Mouse (Mus musculus) heart, embryonic 14.5 days (tissue): ENCODE results near the gene Catsperg1. TPM values are rescaled to one million over a fixed set of nuclear protein-coding genes. Genes with fewer than 3 reads are reported as not detected.
A peak's percentile ranks its signal among the peaks of the same experiment; 100 is the strongest.

Experiments used
- ATAC-seq: fragments of 200-750 bp; cut with Nextera tagmentation; 2 replicates; pipeline ENCODE4 v1.8.0; 2017; ENCODE audit warnings: low read depth, moderate TSS enrichment; ENCODE audit not compliant: insufficient number of reproducible peaks, insufficient read depth, low FRiP score
- H3K27ac ChIP-seq, 2 experiments: fragments of 200-500 bp in 1 of 2; fragments of 300-500 bp in 1 of 2; sonication (generic) in 1 of 2; replicated peaks in 1 of 2; 2 replicates each; pipeline ENCODE4 v1.5.1; 2012 to 2014; ENCODE audit warnings: low read depth in 2 of 2, low read length in 2 of 2, control low read depth in 1 of 2, mild to moderate bottlenecking in 1 of 2, mixed read lengths in 1 of 2; ENCODE audit not compliant: control insufficient read depth in 1 of 2, insufficient read depth in 1 of 2
- H3K27me3 ChIP-seq: fragments of 300-500 bp; sonication (generic); 2 replicates; pipeline ENCODE4 v1.6.1; 2014; ENCODE audit warnings: mild to moderate bottlenecking, low read length, control low read depth; ENCODE audit not compliant: control insufficient read depth, insufficient read depth
- H3K36me3 ChIP-seq: fragments of 300-500 bp; sonication (generic); 2 replicates; pipeline ENCODE4 v1.6.1; 2014; ENCODE audit warnings: mild to moderate bottlenecking, control low read depth, low read length, mixed read lengths; ENCODE audit not compliant: control insufficient read depth, insufficient read depth
- H3K4me1 ChIP-seq, 2 experiments: fragments of 200-500 bp in 1 of 2; fragments of 300-500 bp in 1 of 2; sonication (generic) in 1 of 2; 2 replicates each; pipeline ENCODE4 v1.6.1; 2012 to 2014; ENCODE audit warnings: low read length in 2 of 2, control low read depth in 1 of 2, mixed read lengths in 1 of 2; ENCODE audit not compliant: control insufficient read depth in 2 of 2, insufficient read depth in 2 of 2
- H3K4me2 ChIP-seq: fragments of 300-500 bp; sonication (generic); 2 replicates; pipeline ENCODE4 v1.6.1; 2014; ENCODE audit warnings: mild to moderate bottlenecking, low read length
- H3K4me3 ChIP-seq, 2 experiments: fragments of 200-500 bp in 1 of 2; fragments of 300-500 bp in 1 of 2; sonication (generic) in 1 of 2; 2 replicates each; pipeline ENCODE4 v1.5.1; 2012 to 2014; ENCODE audit warnings: low read length in 2 of 2, mild to moderate bottlenecking in 2 of 2, control low read depth in 1 of 2, low read depth in 1 of 2, moderate library complexity in 1 of 2; ENCODE audit not compliant: control insufficient read depth in 1 of 2, insufficient read depth in 1 of 2
- H3K9ac ChIP-seq: fragments of 300-500 bp; sonication (generic); 2 replicates; pipeline ENCODE4 v1.6.1; 2014; ENCODE audit warnings: mild to moderate bottlenecking, low read length
- H3K9me3 ChIP-seq: fragments of 300-500 bp; sonication (generic); 2 replicates; pipeline ENCODE4 v1.6.1; 2016; ENCODE audit warnings: low read length, control low read depth; ENCODE audit not compliant: control insufficient read depth
- WGBS: fragments of 180-500 bp; shearing (Covaris S2); extraction: QIAGEN DNeasy Blood & Tissue Kit; methylation state at CpG from one replicate; pipeline ENCODE4 v1.1.7; 2014; 5-methylcytosine and 5-hydroxymethylcytosine counted together
- polyA plus RNA-seq: library from polyadenylated mRNA; unstranded; fragments of >200 nt; fragmentation: Nextera tagmentation; extraction: Ambion mirVana; gene quantifications from 2 replicates; pipeline ENCODE4 v1.2.1, GENCODE M21; 2014

Catsperg1 gene
- polyA plus RNA-seq, 1 experiment from 2014 or later, result 0.66 TPM

DNA sequence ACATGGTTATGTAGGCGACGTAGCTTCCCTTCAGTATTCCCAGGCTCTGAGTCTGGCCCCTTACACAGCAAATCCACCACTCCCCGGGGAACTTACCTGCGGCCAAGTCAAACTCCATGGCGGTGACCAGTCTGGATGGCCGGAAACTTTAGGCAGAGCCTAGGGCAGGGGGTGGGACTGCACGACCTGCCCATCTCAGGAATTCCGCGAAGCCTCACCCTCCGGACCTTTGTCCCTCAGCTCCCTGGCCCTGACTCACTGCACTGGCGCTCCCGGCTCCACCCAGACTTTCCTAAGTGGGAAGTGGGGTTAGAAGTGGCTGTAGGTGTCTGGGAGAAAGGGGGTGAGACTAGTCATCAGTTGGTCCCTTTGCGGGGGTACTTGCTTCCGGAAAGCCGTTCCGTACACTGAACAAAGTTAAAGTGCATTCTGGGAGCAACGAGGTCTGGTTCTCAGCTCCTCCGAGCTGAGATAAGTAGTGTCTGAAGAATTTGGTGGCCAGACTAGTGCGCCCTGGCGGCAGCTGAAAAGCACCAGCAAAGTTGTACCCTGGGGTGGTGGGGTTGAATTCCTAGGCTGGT, 34.5 kb upstream of the Catsperg1 start, which contains the start of gene 2200002D01Rik:
Gene 2200002D01Rik (minus strand): TSS at position 206 of the 581 bp plus-strand sequence.
- H3K4me2 ChIP-seq, result peak within 1 kb of the TSS; percentile 89
- H3K4me1 ChIP-seq, result peaks cover 11 to 12% of the 10 kb centered on the region in 2 experiments; a peak in 2 of 4 replicates
- WGBS, result 3% methylated on average over 20 of the region's 20 CpGs
- no peak for ATAC-seq
- H3K27ac ChIP-seq, result peak within 1 kb of the TSS in 1 of 2 experiments; percentile 24; a peak in 1 of 4 replicates
- H3K9me3 ChIP-seq, result no peaks in the 10 kb centered on the region
- no peaks in the 10 kb centered on the region for H3K27me3 ChIP-seq
- peak within 1 kb of the TSS; percentile 44 to 45 for H3K4me3 ChIP-seq
- peaks cover 32% of the 10 kb centered on the region for H3K36me3 ChIP-seq
- peak within 1 kb of the TSS; percentile 71 for H3K9ac ChIP-seq

GRCm38 (mm10) chr7:29247706-29248105, 33.9 kb upstream of the Catsperg1 start:
- Histone ChIP-seq H3K4me2 (peak overlapping the region; percentile 89), H3K27ac (peak overlapping the region in 1 of 2 experiments; percentile 24; a peak in 1 of 4 replicates), H3K4me3 (peak overlapping the region; percentile 44 to 45), H3K27me3 (no peaks in the 10 kb centered on the region), H3K36me3 (peaks cover 32% of the 10 kb centered on the region), H3K4me1 (peaks cover 11 to 12% of the 10 kb centered on the region in 2 experiments; a peak in 2 of 4 replicates), H3K9ac (peak overlapping the region; percentile 71), H3K9me3 (no peaks in the 10 kb centered on the region)
- 8% methylated on average over 19 of the region's 19 CpGs for WGBS
- ATAC-seq, result no peak

GRCm38 (mm10) chr7:29247314-29247700, 33.5 kb upstream of the Catsperg1 start:
- 29% methylated on average over 16 of the region's 16 CpGs for WGBS
- peak overlapping the region; percentile 44 to 45 for H3K4me3 ChIP-seq
- ATAC-seq, result peak; percentile 19; the same call in 1 of the 2 replicates
- H3K27ac ChIP-seq, result no peak overlapping the region
- no peaks in the 10 kb centered on the region for H3K9me3 ChIP-seq
- peaks cover 11 to 12% of the 10 kb centered on the region in 2 experiments; a peak in 2 of 4 replicates for H3K4me1 ChIP-seq
- H3K36me3 ChIP-seq, result peaks cover 32% of the 10 kb centered on the region
- H3K4me2 ChIP-seq, result peak overlapping the region; percentile 89
- no peaks in the 10 kb centered on the region for H3K27me3 ChIP-seq
- peak overlapping the region; percentile 71 for H3K9ac ChIP-seq

DNA sequence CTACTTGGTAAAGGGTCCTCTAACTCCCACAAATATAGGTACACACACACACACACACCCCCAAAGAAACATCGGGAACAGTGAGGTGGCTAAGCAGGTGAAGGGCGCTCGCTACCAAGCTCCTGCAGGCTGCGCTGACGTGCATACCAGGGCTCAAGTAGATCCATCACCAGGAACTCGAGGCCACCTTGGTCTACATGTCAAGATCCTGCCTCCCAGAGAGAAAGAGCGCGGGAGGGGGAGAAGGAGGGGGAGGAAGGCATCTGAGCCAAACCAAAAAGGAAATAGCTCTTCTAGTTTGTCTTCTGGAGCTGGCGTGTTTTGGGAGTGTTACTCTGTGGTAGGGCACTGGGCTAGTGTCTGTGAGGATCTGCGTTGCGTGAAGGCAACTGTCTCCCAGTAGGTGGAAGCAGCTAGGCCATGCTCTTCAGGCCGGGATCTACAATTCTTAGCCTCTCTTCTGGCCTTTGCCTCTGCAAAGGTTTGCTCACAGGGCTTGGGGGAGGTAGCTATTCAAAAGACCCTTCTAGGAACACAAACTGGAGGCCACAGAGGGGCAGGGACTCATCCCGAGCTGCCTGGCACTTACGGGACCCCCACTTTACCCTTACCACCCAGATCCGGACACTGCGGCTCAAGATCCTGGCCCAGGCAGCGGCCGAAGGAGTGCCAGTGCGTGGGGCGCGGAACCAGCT, 32.9 kb upstream of the Catsperg1 start:
- Histone ChIP-seq H3K9me3 (no peaks in the 10 kb centered on the region), H3K4me3 (no peak overlapping the region), H3K9ac (no peak overlapping the region; the same call in 1 of the 2 replicates), H3K36me3 (peaks cover 32% of the 10 kb centered on the region), H3K27me3 (no peaks in the 10 kb centered on the region), H3K27ac (no peak overlapping the region), H3K4me2 (peak overlapping the region; percentile 89; the same call in 1 of the 2 replicates), H3K4me1 (peaks cover 11 to 12% of the 10 kb centered on the region in 2 experiments; a peak in 2 of 4 replicates)
- WGBS, result 82% methylated on average over 21 of the region's 21 CpGs
- ATAC-seq, result no peak

DNA sequence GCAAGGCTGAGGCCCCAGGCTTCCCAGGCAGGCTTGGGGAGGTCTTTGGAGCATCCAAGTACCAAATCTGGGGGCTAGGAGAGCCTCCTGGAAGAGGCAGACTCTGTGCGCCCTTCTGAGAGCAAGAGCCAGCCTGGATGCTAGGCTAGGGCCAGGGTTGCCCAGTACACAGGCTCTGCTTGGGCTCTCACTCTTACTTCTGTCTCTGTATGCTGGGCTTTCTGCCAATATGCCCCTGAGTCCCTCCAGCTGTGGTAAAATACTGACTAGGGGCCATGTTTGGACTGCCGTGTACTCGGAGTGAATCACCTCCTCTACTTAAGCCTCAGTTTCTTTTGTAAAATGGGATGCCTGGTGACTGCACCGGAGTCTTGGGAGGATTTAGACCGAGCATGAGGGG, 32.2 kb upstream of the Catsperg1 start:
- no peak for ATAC-seq
- H3K9me3 ChIP-seq, result no peaks in the 10 kb centered on the region
- no peak overlapping the region for H3K4me3 ChIP-seq
- peaks cover 11 to 12% of the 10 kb centered on the region in 2 experiments; a peak in 2 of 4 replicates for H3K4me1 ChIP-seq
- peaks cover 32% of the 10 kb centered on the region for H3K36me3 ChIP-seq
- whole genome bisulfite sequencing, result 84% methylated on average over 5 of the region's 5 CpGs
- no peak overlapping the region for H3K27ac ChIP-seq
- no peaks in the 10 kb centered on the region for H3K27me3 ChIP-seq
- no peak overlapping the region for H3K4me2 ChIP-seq
- H3K9ac ChIP-seq, result no peak overlapping the region

DNA sequence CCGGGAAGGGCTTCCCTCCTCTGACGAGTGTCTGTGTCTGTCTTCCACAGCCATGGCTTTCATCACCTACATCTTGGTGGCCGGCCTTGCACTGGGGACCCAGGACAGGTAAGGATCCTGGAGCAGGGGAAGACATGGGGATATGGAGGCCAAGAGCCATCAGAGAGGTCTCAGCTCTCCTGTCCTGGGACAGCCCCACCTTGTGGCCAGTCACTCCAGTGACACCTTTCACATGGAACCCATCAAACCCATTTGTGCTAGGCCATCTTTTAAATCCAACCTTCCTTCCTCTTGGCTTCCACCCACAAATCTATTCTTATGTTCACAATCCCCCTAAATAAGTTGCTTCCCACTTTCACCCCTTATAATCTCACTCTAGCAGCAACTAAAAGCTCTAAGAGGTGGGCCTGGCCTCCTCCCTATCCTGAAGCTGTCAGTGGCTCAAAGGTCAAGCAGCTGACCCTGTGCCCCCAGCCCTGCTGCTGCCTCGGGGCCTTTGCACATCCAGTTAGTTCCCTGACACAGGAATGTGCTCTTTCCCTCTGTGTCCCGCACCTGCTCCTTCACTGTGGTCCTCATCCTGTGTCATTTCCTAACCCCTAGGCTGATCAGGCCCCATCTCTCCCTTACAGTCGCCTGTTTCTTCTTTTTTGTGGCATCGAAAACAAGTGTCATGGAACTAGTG, 31.0 kb upstream of the Catsperg1 start:
- Histone ChIP-seq H3K9ac (no peak overlapping the region), H3K36me3 (peaks cover 32% of the 10 kb centered on the region), H3K4me1 (peaks cover 11 to 12% of the 10 kb centered on the region in 2 experiments; a peak in 2 of 4 replicates), H3K9me3 (no peaks in the 10 kb centered on the region), H3K27me3 (no peaks in the 10 kb centered on the region), H3K4me3 (no peak overlapping the region), H3K27ac (no peak overlapping the region), H3K4me2 (no peak overlapping the region)
- 84% methylated on average over 7 of the region's 7 CpGs for WGBS
- no peak for ATAC-seq
